Mouse (Mus musculus) liver, embryonic 14.5 days (tissue): Measurements from ENCODE around the gene Myo15. TPM values are rescaled to one million over a fixed set of nuclear protein-coding genes. Genes with fewer than 3 reads are reported as not detected.

ENCODE experiments used
- ATAC-seq: fragments of 200-750 bp; cut with Nextera tagmentation; 2 replicates; pipeline ENCODE4 v1.8.0; 2017; ENCODE audit warnings: moderate number of reproducible peaks, mild to moderate bottlenecking, moderate library complexity; ENCODE audit not compliant: insufficient read depth
- DNase-seq, 3 experiments: peaks; one replicate each; pipeline ENCODE4 v3.0.0-alpha.2; 2012 to 2013; ENCODE audit warnings: low read depth in 3 of 3, low spot score in 3 of 3
- H3K27ac ChIP-seq: fragments of 300-500 bp; sonication (generic); 2 replicates; pipeline ENCODE4 v1.5.1; 2014; ENCODE audit warnings: moderate library complexity, mild to moderate bottlenecking, control low read depth, inconsistent platforms
- H3K27me3 ChIP-seq: fragments of 300-500 bp; sonication (generic); 2 replicates; pipeline ENCODE4 v1.6.1; 2014; ENCODE audit warnings: mild to moderate bottlenecking, low read length, moderate library complexity; ENCODE audit not compliant: control insufficient read depth, insufficient read depth
- H3K36me3 ChIP-seq: fragments of 300-500 bp; sonication (generic); replicated peaks from 2 replicates; pipeline ENCODE4 v1.6.1; 2014; ENCODE audit warnings: low read depth; ENCODE audit not compliant: control insufficient read depth, insufficient read depth
- H3K4me1 ChIP-seq, 2 experiments: fragments of 200-500 bp in 1 of 2; fragments of 300-500 bp in 1 of 2; sonication (generic) in 1 of 2; replicated peaks; 2 replicates each; pipeline ENCODE4 v1.6.1; 2012 to 2014; ENCODE audit warnings: antibody characterized with exemption in 1 of 2, inconsistent platforms in 1 of 2, low read length in 1 of 2; ENCODE audit not compliant: control insufficient read depth in 2 of 2, insufficient read depth in 2 of 2
- H3K4me2 ChIP-seq: fragments of 300-500 bp; sonication (generic); 2 replicates; pipeline ENCODE4 v1.6.1; 2014; ENCODE audit warnings: low read depth, mild to moderate bottlenecking, control low read depth, moderate library complexity
- H3K4me3 ChIP-seq, 2 experiments: fragments of 200-500 bp in 1 of 2; fragments of 300-500 bp in 1 of 2; sonication (generic) in 1 of 2; 2 replicates each; pipeline ENCODE4 v1.5.1; 2012 to 2014; ENCODE audit warnings: low read depth in 2 of 2, low read length in 2 of 2, mild to moderate bottlenecking in 2 of 2, control low read depth in 1 of 2, inconsistent platforms in 1 of 2, moderate library complexity in 1 of 2; ENCODE audit not compliant: insufficient read depth in 1 of 2
- H3K9ac ChIP-seq: fragments of 300-500 bp; sonication (generic); replicated peaks from 2 replicates; pipeline ENCODE4 v1.6.1; 2014; ENCODE audit warnings: mild to moderate bottlenecking, control low read depth, moderate library complexity
- H3K9me3 ChIP-seq: fragments of 300-500 bp; sonication (generic); 2 replicates; pipeline ENCODE4 v1.6.1; 2016; ENCODE audit warnings: low read length, mixed read lengths; ENCODE audit not compliant: control insufficient read depth
- CTCF ChIP-seq: IDR thresholded peaks from 2 replicates; pipeline ENCODE4 v1.5.1; 2016; ENCODE audit warnings: antibody characterized with exemption, low read depth, control low read depth
- EP300 ChIP-seq: IDR thresholded peaks from 2 replicates; pipeline ENCODE4 v1.6.1; 2016; ENCODE audit warnings: antibody characterized with exemption, low read depth
- WGBS: fragments of 180-500 bp; shearing (Covaris S2); extraction: QIAGEN DNeasy Blood & Tissue Kit; methylation state at CpG from one replicate; pipeline ENCODE4 v1.1.7; 2014; ENCODE audit not compliant: insufficient replicate concordance; 5-methylcytosine and 5-hydroxymethylcytosine counted together
- polyA plus RNA-seq, 2 experiments: library from polyadenylated mRNA; depleted of rRNA in 1 of 2; stranded (reverse) in 1 of 2; unstranded in 1 of 2; fragments of >200 nt; fragmentation: Nextera tagmentation in 1 of 2; extraction: Ambion mirVana in 1 of 2; gene quantifications; 2 replicates each; pipeline versions ENCODE4 v1.2.1 to v1.2.3; 2012 to 2014

The Myo15 gene
- polyA plus RNA-seq, 2 experiments: 0.18 to 0.64 TPM

DNA sequence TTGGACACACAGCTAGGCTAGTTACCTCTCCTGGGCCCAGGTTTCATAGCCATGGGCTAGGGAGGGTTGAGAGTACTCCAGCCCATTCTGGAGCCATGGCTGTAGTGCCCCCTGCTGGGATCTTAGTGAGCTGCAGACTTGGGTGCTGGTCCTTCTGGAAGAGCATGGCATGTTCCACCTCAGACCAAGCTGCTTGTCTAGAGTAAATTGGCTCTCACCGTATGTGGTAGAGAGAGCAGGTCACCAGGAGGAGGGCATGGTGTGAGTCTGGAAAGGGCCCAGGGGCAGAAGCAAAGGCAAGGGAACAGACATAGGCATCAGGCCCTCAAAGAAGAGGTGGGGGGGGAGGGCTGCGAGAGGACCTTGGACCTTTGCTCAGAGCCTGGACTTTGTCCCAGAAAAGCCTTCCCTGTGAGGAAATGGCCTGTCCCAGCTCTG lies 3.2 kb upstream of the Myo15 start:
- no peaks in the 10 kb centered on the region for H3K9me3 ChIP-seq
- H3K4me2 ChIP-seq: no peak overlapping the region
- H3K4me3 ChIP-seq: no peak overlapping the region
- no peak overlapping the region for H3K9ac ChIP-seq
- DNase-seq (peak in 1 of 3 experiments; percentile 38), ATAC-seq (no peak)
- H3K27me3 ChIP-seq: no peaks in the 10 kb centered on the region
- WGBS: 77% methylated on average over 2 of the region's 2 CpGs
- no peak for TF ChIP-seq EP300
- peak; percentile 85 for TF ChIP-seq CTCF
- H3K27ac ChIP-seq: no peak overlapping the region
- H3K36me3 ChIP-seq: peaks cover 8% of the 10 kb centered on the region
- H3K4me1 ChIP-seq: no peaks in the 10 kb centered on the region

DNA sequence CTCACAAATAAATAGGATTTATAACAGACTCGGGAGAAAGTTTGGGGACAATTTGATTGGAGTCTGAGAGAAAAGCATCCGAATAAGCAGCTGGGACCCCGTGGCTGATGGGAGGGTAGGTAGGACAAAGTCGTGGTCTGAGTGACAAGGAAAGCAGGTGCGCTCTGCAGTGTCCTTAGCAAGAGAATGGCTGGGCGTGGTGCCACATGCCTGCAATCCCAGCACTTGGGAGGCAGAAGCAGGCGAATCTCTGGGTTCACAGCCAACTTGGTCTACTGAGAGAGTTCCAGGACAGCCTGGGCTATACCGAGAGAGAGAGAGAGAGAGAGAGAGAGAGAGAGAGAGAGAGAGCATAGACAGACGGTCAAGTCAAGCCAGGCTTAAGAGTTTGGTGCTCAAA lies 1.6 kb downstream of the Myo15 start:
- H3K27me3 ChIP-seq: no peaks in the 10 kb centered on the region
- ATAC-seq: no peak
- H3K4me2 ChIP-seq: no peak overlapping the region
- no peaks in the 10 kb centered on the region for H3K9me3 ChIP-seq
- H3K4me3 ChIP-seq: no peak overlapping the region
- H3K9ac ChIP-seq: no peak overlapping the region
- H3K36me3 ChIP-seq: no peaks in the 10 kb centered on the region; the same call in 1 of the 2 replicates
- no peak overlapping the region for H3K27ac ChIP-seq
- WGBS: 70% methylated on average over 9 of the region's 9 CpGs
- no peak for DNase-seq
- no peak for TF ChIP-seq EP300
- no peak for TF ChIP-seq CTCF
- H3K4me1 ChIP-seq: no peaks in the 10 kb centered on the region

DNA sequence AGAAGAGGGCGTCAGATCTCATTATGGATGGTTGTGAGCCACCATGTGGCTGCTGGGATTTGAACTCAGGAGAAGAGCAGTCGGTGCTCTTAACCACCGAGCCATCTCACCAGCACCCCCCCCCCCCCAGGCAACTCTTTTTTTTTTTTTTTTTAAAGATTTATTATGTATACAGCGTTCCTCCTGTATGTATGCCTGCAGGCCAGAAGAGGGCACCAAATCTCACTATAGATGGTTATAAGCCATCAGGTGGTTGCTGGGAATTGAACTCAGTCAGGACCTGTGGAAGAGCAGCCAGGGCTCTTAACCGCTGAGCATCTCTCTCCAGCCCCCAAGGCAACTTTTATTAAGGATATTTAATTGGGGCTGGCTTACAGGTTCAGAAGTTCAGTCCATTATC lies 5.4 kb downstream of the Myo15 start:
- no peak overlapping the region for H3K4me3 ChIP-seq
- H3K9me3 ChIP-seq: no peaks in the 10 kb centered on the region
- H3K36me3 ChIP-seq: no peaks in the 10 kb centered on the region
- no peaks in the 10 kb centered on the region for H3K27me3 ChIP-seq
- no peak overlapping the region for H3K27ac ChIP-seq
- H3K4me2 ChIP-seq: no peak overlapping the region
- H3K9ac ChIP-seq: no peak overlapping the region
- 70% methylated on average over 5 of the region's 5 CpGs for WGBS
- no peaks in the 10 kb centered on the region for H3K4me1 ChIP-seq
- DNase-seq (no peak), ATAC-seq (no peak)
- TF ChIP-seq EP300 (no peak), CTCF (0 out of 2 replicates have a peak, but pooled peaks have one; percentile 17)

DNA sequence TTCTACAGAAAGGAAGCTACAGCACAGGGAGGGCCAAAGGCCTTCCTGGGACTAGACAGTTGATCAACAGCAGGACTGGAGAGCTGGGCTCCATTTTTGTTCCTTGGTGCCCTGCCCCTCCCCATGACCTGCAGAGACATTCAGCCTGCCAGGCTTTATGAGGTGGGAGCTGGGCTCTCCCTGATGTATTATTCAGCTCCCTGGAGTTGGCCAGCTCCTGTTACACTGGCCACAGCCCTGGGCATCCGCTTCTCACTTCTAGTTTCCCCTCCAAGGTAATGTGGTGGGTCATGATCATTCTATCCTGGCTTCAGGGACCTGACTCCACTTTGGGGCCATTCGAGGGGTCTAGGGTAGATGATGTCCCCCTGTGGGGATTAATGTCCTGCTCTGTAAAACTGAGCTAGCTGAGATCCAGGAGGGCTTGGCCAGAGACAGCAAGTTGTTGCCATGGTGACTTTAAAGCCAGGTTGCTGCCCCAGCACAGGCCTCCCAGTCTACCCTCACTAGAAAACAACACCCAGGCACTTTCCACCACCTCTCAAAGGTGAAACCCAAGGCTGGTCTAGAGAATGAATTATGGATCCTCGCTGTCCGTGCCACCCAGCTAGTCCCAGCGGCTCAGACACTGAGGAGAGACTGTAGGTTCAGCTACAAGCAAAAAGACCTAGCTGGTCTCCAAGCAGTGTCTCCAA lies 6.7 kb downstream of the Myo15 start:
- DNase-seq: no peak
- H3K4me1 ChIP-seq: no peaks in the 10 kb centered on the region
- H3K4me2 ChIP-seq: no peak overlapping the region
- no peaks in the 10 kb centered on the region for H3K36me3 ChIP-seq
- no peak overlapping the region for H3K9ac ChIP-seq
- H3K27me3 ChIP-seq: no peaks in the 10 kb centered on the region
- no peak overlapping the region for H3K4me3 ChIP-seq
- TF ChIP-seq EP300: no peak
- no peak for TF ChIP-seq CTCF
- H3K27ac ChIP-seq: no peak overlapping the region
- WGBS: 73% methylated on average over 5 of the region's 5 CpGs
- no peak for ATAC-seq
- H3K9me3 ChIP-seq: no peaks in the 10 kb centered on the region

DNA sequence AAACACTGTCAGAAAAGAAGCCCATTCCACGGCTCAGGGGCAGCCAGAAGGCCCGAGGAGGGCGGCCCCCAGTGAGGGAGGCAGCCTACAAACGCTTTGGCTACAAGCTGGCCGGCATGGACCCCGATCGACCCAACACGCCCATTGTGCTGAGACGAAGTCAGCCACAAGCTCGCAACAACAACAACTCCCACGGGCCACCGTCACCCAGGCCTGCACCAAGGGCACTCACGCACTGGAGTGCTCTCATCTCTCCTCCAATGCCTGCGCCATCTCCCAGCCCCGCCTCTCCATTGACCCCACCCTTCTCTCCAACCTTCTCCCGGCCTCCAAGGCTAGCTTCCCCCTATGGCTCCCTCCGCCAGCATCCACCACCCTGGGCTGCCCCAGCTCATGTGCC lies 9.0 kb downstream of the Myo15 start:
- no peak overlapping the region for H3K27ac ChIP-seq
- H3K4me2 ChIP-seq: peak overlapping the region; percentile 23
- DNase-seq (no peak), ATAC-seq (0 out of 2 replicates have a peak, but pooled peaks have one; percentile 41)
- H3K9ac ChIP-seq: no peak overlapping the region
- no peaks in the 10 kb centered on the region for H3K4me1 ChIP-seq
- no peaks in the 10 kb centered on the region for H3K36me3 ChIP-seq
- H3K4me3 ChIP-seq: no peak overlapping the region
- H3K9me3 ChIP-seq: no peaks in the 10 kb centered on the region
- no peak for TF ChIP-seq EP300
- no peak for TF ChIP-seq CTCF
- WGBS: 29% methylated on average over 17 of the region's 17 CpGs
- no peaks in the 10 kb centered on the region for H3K27me3 ChIP-seq
